Mouse (Mus musculus): Measurements from ENCODE around the gene Pithd1. TPM values are rescaled to one million over a fixed set of nuclear protein-coding genes. Genes with fewer than 3 reads are reported as not detected.

The Pithd1 gene
- 10 to 100 TPM; 79.8 to 89.2 (median 83.7) TPM for total RNA-seq (2022)

DNA sequence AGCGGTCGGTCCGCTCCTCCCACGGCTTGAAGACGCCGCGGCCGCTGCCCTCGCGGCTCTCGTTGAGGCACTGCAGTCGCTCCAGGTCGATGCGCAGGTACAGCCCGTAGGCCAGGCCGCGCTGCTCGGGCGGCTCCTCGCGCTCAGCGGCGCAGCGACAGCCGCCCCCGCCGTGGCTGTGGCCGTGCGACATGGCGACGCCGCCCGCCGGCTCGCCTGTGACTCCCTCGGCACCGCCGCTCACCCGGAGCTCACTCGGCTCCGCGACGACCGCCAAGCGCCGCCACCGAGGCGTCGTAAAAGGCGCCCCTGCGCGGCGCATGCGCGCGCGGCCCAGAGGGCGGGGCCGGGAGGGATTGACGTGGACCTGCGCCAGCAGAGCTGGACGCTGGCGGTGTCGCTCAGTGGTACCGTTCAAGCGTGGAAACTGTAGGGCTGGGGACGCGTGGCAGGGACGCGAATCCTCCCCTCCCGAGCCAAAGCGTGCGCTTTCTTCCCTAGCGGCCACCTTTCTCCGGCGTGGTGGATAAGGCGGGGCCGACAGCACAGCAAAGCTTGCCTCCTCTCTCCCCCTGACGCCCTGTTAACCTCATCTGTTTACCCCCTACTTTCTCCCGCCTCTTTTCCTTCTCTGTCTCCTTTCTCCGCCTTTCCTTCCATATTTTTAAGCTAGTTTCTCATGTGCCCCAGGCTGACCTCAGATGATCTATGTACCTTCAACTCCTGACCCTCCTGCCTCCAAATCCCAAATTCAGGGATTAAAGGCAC lies at the start of gene Pithd1:
Gene Pithd1, minus strand, starts transcription at position 322 of the 768 bp plus-strand sequence.
- peak; percentile 82 to 91 for DNase-seq (ENCODE audit: low spot score in 2 of 2)

DNA sequence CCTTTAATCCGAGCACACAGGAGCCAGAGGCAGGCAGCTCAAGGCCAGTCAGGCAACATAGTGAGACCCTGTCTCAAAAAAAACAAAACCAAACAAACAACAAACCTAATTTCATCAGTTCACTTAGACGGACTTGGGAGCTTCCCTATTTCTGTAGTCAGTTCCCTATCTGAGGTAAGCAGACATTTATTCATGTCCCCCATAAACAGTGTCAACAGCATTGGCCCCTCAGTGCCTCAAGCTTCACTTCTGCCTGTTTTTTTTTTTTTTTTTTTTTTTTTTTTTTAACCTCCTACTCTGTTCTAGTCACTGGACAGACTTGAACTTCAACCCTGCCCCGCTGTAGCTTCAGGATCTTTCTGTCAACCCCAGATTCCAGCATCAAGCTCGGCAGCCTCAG lies 48.0 kb upstream of the Pithd1 start:
- DNase-seq (ENCODE audit: low spot score in 2 of 2) = no peak

- DNase-seq (ENCODE audit: low spot score in 2 of 2) = no peak
Observed at GRCm38 (mm10) chr4:136033231-136033630, 46.2 kb upstream of the Pithd1 start.

DNA sequence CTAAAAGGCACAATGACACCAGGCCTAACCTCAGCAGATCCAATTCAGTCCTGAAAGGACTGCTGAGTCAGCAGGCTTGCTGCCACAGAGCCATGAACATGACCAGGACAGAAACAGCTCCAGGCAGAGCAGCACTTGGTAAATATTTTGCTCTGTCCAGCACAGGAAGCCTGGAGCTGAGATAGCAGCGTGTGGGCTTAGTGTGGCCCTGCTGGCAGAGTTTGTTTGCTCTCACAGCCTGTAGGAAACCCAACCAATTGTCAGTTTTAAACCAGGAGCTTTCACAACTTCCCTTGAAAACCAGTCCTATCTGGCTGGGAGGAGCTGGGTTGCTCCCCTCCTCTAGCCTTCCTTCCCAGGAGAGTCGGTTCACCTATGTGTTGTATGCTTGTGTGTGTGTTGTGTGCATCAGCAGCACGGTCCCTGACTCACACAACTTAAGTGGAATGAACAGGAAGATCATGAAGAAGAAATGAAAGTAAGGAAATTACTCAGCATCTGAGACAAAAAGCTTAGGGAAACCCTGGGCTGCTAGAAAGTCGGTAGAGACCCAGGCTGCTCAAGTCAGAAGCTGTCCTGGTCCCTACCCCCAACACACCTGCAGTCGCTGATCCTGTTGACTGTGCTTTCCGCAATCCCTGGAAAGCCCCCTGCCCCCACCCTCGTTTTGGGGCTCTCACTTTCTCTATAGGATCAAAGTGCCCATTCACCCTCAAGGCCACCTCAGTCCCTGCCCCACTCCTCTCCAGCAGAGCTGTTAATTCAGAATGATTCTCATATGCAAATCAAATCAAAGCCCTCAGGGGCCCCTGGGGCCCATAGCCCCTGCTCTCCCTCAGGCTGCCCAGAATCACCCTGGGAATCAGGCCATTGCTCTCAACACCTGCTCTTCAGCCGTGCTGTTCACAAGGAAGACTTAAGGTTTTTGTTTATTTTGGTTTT lies 44.2 kb upstream of the Pithd1 start:
- DNase-seq (ENCODE audit: low spot score in 2 of 2) = no peak

- no peak for DNase-seq (ENCODE audit: low spot score in 2 of 2)
Observed at GRCm38 (mm10) chr4:136028689-136029088, 41.6 kb upstream of the Pithd1 start.

DNA sequence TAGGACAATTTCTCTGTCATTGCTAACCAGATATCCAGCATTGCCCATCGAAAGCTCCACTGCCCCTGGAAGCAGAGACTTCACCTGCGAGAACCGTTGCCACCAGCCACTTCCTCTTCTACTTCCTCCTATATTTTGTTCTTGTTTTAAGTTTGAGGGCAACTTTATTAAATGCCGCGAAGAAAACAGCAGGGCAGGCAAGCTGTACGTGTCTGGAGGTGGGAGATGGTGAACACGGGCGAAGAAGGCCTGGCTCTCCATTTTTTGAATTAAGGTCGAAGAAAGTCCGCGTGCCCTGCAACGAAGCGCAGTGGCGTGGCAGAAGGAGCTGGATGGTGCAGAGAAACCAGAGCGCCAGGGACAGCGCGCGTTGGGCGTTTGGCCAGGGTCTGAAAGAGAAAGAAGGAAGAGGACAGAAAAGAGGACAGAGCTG lies 41.1 kb upstream of the Pithd1 start:
- DNase-seq (ENCODE audit: low spot score in 2 of 2) = no peak

DNA sequence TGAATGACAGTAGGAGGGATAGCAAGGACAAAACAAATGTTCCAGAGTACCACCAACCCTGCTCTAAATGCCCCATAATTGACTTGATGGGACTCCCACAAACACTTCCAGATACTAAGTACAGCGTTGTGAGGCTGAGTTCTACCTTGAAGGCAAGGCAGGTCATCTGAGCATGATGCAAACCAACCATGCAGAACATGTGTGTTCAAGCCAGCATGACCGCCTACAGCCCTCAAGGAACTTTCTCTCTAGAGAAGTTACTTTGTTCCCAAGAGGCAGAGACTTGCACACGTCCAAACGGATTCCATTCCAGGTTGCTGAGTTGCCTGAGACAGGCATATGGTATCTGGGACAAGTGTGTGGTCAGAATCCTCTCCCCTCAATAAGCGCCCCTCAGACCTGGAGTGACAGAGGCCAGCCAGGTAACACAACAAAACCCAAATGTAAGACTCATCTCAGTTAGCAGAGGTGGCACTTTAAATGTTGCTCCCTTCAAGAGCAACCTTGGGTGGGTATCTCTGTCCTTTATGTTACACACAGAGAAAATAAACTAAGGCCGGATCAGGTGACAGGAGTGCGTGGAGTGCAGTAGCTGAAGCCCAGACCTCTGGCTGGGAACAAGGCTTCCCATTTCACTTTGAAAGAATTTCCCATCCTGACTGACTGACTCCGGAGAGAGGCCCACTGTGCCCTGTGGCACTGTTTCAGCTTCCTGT lies 40.5 kb upstream of the Pithd1 start:
- DNase-seq (ENCODE audit: low spot score in 2 of 2) = no peak

DNA sequence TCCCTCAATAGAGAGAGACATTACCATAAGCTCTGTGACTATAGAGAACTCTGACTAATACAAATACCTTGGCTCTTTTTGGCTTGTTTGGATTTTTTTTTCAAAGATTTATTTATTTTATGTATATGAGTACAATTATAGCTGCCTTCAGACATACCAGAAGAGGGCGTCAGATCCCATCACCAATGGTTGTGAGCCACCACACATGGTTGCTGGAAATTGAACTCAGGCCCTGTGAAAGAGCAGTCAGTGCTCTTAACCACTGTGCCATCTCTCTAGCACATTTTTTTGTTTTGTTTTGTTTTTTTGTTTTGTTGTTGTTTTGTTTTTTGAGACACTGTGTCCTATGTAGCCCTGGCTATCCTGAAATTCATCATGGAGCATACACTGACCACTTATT lies 38.3 kb upstream of the Pithd1 start:
- no peak for DNase-seq (ENCODE audit: low spot score in 2 of 2)

GRCm38 (mm10) chr4:136022924-136023323 lies 35.9 kb upstream of the Pithd1 start:
- DNase-seq (ENCODE audit: low spot score in 2 of 2) = no peak

GRCm38 (mm10) chr4:136021549-136022047 lies 34.5 kb upstream of the Pithd1 start, which contains the start of gene Eloa:
Gene Eloa (minus strand): TSS chr4:136021763.
- peak; percentile 98 to 99 for DNase-seq (ENCODE audit: low spot score in 2 of 2)

GRCm38 (mm10) chr4:136020743-136021548 lies 33.9 kb upstream of the Pithd1 start:
- peak in 1 of 2 experiments; percentile 6 for DNase-seq (ENCODE audit: low spot score in 2 of 2)

- no peak for DNase-seq (ENCODE audit: low spot score in 2 of 2)
Observed at GRCm38 (mm10) chr4:136016059-136016602, 29.1 kb upstream of the Pithd1 start.

DNA sequence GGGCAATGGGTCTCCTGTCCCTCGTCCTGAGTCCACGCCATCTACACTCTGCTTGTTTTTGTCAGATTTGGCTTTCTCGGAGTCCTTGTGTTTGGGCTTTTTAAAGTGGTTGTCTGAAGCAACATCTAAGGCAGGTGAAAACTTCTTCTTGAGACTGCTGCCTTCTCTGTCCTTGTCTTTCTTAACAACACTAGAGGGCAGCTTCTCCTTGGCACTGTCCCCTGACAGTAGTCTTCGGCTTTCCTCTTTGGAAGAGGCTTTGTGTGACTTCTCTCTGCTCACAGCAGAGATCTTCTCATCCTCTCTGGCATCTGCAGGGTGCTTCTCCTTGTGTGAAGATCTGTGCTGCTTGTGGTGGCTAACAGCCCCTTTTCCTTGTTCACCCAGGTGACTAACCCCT lies 23.5 kb upstream of the Pithd1 start:
- no peak for DNase-seq (ENCODE audit: low spot score in 2 of 2)

GRCm38 (mm10) chr4:136008782-136009447 lies 21.9 kb upstream of the Pithd1 start:
- DNase-seq (ENCODE audit: low spot score in 2 of 2) = no peak

DNA sequence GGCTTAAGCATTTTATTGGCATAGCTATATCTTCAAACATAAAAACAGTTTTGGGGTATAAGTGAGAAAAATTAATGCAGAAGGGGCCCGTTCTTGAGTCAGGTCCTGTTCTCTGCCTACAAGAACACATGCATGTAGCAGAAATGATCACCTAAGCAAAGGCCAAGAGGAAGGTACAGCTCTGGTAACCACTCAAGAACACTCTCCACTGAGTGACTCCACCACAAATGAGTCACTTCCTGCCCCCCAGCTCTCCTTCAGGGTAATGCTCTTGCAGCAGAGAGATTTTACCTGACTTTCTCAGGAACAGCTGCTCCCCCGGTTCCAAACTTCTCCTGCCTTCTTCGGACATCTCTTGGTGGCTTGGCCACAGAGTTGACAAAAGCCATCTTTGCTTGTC lies 19.8 kb upstream of the Pithd1 start:
- no peak for DNase-seq (ENCODE audit: low spot score in 2 of 2)

GRCm38 (mm10) chr4:136004921-136005320 lies 17.9 kb upstream of the Pithd1 start:
- DNase-seq (ENCODE audit: low spot score in 2 of 2) = no peak

- DNase-seq (ENCODE audit: low spot score in 2 of 2) = no peak
Observed at GRCm38 (mm10) chr4:136004107-136004675, 17.1 kb upstream of the Pithd1 start.

DNA sequence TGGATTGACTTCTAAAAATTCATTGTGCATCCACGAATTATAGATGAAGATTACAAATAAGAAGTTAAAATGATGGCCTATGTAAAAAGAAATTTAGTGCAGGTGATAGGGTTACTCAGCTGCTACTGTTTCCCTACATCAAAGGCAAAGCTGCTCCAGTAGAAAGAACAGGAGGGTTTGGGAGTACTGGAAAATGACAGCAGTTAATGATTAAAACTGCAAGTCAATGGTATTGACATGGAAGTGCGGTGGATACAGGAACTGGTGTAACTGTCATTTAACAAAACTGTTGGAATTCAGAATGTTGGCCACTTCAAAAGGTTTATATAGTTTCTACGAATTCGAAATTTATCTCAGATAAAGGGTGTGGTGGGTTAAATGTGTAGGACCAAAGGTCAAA lies 8.1 kb upstream of the Pithd1 start:
- no peak for DNase-seq (ENCODE audit: low spot score in 2 of 2)

GRCm38 (mm10) chr4:135993941-135994340 lies 6.9 kb upstream of the Pithd1 start:
- no peak for DNase-seq (ENCODE audit: low spot score in 2 of 2)

Measured in layer of hippocampus, adult 8-10 months (tissue).